Mouse (Mus musculus) hindbrain, postnatal 0 days (tissue): Measurements from ENCODE around the gene Otud5. TPM values are rescaled to one million over a fixed set of nuclear protein-coding genes. Genes with fewer than 3 reads are reported as not detected.
A peak's percentile ranks its signal among the peaks of the same experiment; 100 is the strongest.

ENCODE experiments used
- ATAC-seq: fragments of 200-750 bp; cut with Nextera tagmentation; 2 replicates; pipeline ENCODE4 v1.8.0; 2017; ENCODE audit warnings: mild to moderate bottlenecking, moderate TSS enrichment, moderate library complexity
- DNase-seq: peaks from one replicate; pipeline ENCODE4 v3.0.0-alpha.2; 2015; ENCODE audit warnings: low spot score
- H3K27ac ChIP-seq: fragments of 300-500 bp; sonication (generic); 2 replicates; pipeline ENCODE4 v1.5.1; 2014; ENCODE audit warnings: mild to moderate bottlenecking
- H3K27me3 ChIP-seq: fragments of 300-500 bp; sonication (generic); 2 replicates; pipeline ENCODE4 v1.6.1; 2014; ENCODE audit warnings: low read length, mixed read lengths; ENCODE audit not compliant: insufficient read depth
- H3K36me3 ChIP-seq: fragments of 300-500 bp; sonication (generic); 2 replicates; pipeline ENCODE4 v1.6.1; 2014; ENCODE audit warnings: low read length, mixed read lengths; ENCODE audit not compliant: insufficient read depth
- H3K4me1 ChIP-seq: fragments of 300-500 bp; sonication (generic); 2 replicates; pipeline ENCODE4 v1.6.1; 2014; ENCODE audit warnings: antibody characterized with exemption, low read length, mixed read lengths; ENCODE audit not compliant: insufficient read depth
- H3K4me2 ChIP-seq: fragments of 300-500 bp; sonication (generic); 2 replicates; pipeline ENCODE4 v1.6.1; 2014; ENCODE audit warnings: low read depth, mild to moderate bottlenecking, low read length, moderate library complexity, mixed read lengths
- H3K4me3 ChIP-seq: fragments of 300-500 bp; sonication (generic); 2 replicates; pipeline ENCODE4 v1.5.1; 2014; ENCODE audit warnings: low read length
- H3K9ac ChIP-seq: fragments of 300-500 bp; sonication (generic); replicated peaks from 2 replicates; pipeline ENCODE4 v1.6.1; 2014; ENCODE audit warnings: mild to moderate bottlenecking, low read length, moderate library complexity, mixed read lengths
- H3K9me3 ChIP-seq: fragments of 300-500 bp; sonication (generic); 2 replicates; pipeline ENCODE4 v1.6.1; 2016; ENCODE audit warnings: low read length, mixed read lengths
- CTCF ChIP-seq: IDR thresholded peaks from 2 replicates; pipeline ENCODE4 v1.5.1; 2016; ENCODE audit warnings: antibody characterized with exemption, control low read depth, low read depth
- WGBS: fragments of 180-500 bp; shearing (Covaris S2); extraction: QIAGEN DNeasy Blood & Tissue Kit; methylation state at CpG from one replicate; pipeline ENCODE4 v1.1.7; 2014; 5-methylcytosine and 5-hydroxymethylcytosine counted together
- polyA plus RNA-seq: library from polyadenylated mRNA; unstranded; fragments of >200 nt; fragmentation: Nextera tagmentation; extraction: Ambion mirVana; gene quantifications from 2 replicates; pipeline ENCODE4 v1.2.1, GENCODE M21; 2015
- total RNA-seq: library from RNA; depleted of rRNA; stranded (reverse); fragments of >200 nt; gene quantifications from 2 replicates; pipeline ENCODE4 v1.2.3, GENCODE M21; 2014

Gene Otud5
- total and polyA plus RNA-seq, 2 experiments from 2014 or later: 37.3 to 64.9 TPM

GRCm38 (mm10) chrX:7821865-7822779 is 19.0 kb upstream of the Otud5 start, which contains the start of gene Kcnd1:
TSS of gene Kcnd1 (plus strand) at chrX:7822289.
- Histone ChIP-seq H3K27me3 (no peaks in the 10 kb centered on the region), H3K4me3 (peak within 1 kb of the TSS; percentile 42), H3K9me3 (no peaks in the 10 kb centered on the region), H3K4me2 (peak within 1 kb of the TSS; percentile 58), H3K4me1 (no peaks in the 10 kb centered on the region), H3K36me3 (no peaks in the 10 kb centered on the region; the same call in 1 of the 2 replicates), H3K9ac (peak within 1 kb of the TSS; percentile 48), H3K27ac (no peak within 1 kb of the TSS)
- DNase-seq (peak; percentile 63), ATAC-seq (peak; percentile 84)
- 34% methylated on average over 24 of the region's 24 CpGs for WGBS
- no peak for TF ChIP-seq CTCF

GRCm38 (mm10) chrX:7837146-7837545 is 4.0 kb upstream of the Otud5 start:
- no peaks in the 10 kb centered on the region for H3K4me1 ChIP-seq
- no peak for TF ChIP-seq CTCF
- H3K27me3 ChIP-seq: no peaks in the 10 kb centered on the region
- 88% methylated on average over 1 of the region's 1 CpGs for WGBS
- DNase-seq (no peak), ATAC-seq (no peak)
- no peaks in the 10 kb centered on the region for H3K9me3 ChIP-seq
- H3K27ac ChIP-seq: no peak overlapping the region
- no peak overlapping the region for H3K4me2 ChIP-seq
- no peak overlapping the region for H3K4me3 ChIP-seq
- H3K9ac ChIP-seq: no peak overlapping the region
- no peaks in the 10 kb centered on the region for H3K36me3 ChIP-seq

GRCm38 (mm10) chrX:7840842-7841162 is 362 bp upstream of the Otud5 start:
- Histone ChIP-seq H3K4me2 (peak overlapping the region; percentile 42), H3K4me1 (no peaks in the 10 kb centered on the region), H3K27ac (peak overlapping the region; percentile 36; the same call in 1 of the 2 replicates), H3K9ac (no peak overlapping the region), H3K27me3 (no peaks in the 10 kb centered on the region), H3K4me3 (peak overlapping the region; percentile 64), H3K36me3 (no peaks in the 10 kb centered on the region), H3K9me3 (no peaks in the 10 kb centered on the region)
- TF ChIP-seq CTCF: no peak
- WGBS: 25% methylated on average over 7 of the region's 7 CpGs
- no peak for ATAC-seq
- no peak for DNase-seq

- DNase-seq (peak; percentile 2), ATAC-seq (no peak; the same call in 1 of the 2 replicates)
- WGBS: 40% methylated on average over 42 of the region's 42 CpGs
- TF ChIP-seq CTCF: no peak
- Histone ChIP-seq H3K27me3 (no peaks in the 10 kb centered on the region), H3K4me2 (peak overlapping the region; percentile 65), H3K9ac (peak overlapping the region; percentile 88), H3K4me3 (peak overlapping the region; percentile 64), H3K27ac (peak overlapping the region; percentile 90), H3K4me1 (no peaks in the 10 kb centered on the region), H3K9me3 (no peaks in the 10 kb centered on the region), H3K36me3 (no peaks in the 10 kb centered on the region)
Observed at GRCm38 (mm10) chrX:7842318-7842717, 1.2 kb downstream of the Otud5 start.

GRCm38 (mm10) chrX:7847845-7848244 is 6.7 kb downstream of the Otud5 start:
- ATAC-seq: peak; percentile 85
- WGBS: 51% methylated on average over 2 of the region's 2 CpGs

GRCm38 (mm10) chrX:7854578-7854977 is 13.4 kb downstream of the Otud5 start:
- WGBS: 37% methylated on average over 2 of the region's 2 CpGs
- no peak for ATAC-seq

More at GRCm38 (mm10) chrX:7847845-7848244, 6.7 kb downstream of the Otud5 start:
- Histone ChIP-seq H3K4me2 (no peak overlapping the region), H3K27ac (no peak overlapping the region), H3K27me3 (no peaks in the 10 kb centered on the region), H3K9me3 (no peaks in the 10 kb centered on the region), H3K36me3 (no peaks in the 10 kb centered on the region), H3K4me1 (no peaks in the 10 kb centered on the region), H3K4me3 (no peak overlapping the region), H3K9ac (no peak overlapping the region)
- no peak for TF ChIP-seq CTCF
- peak; percentile 65 for DNase-seq

More at GRCm38 (mm10) chrX:7854578-7854977, 13.4 kb downstream of the Otud5 start:
- H3K36me3 ChIP-seq: no peaks in the 10 kb centered on the region
- H3K4me1 ChIP-seq: no peaks in the 10 kb centered on the region
- no peak overlapping the region for H3K9ac ChIP-seq
- H3K9me3 ChIP-seq: no peaks in the 10 kb centered on the region
- H3K4me3 ChIP-seq: no peak overlapping the region
- no peaks in the 10 kb centered on the region for H3K27me3 ChIP-seq
- no peak overlapping the region for H3K4me2 ChIP-seq
- peak; percentile 63 for TF ChIP-seq CTCF
- DNase-seq: peak; percentile 60
- no peak overlapping the region for H3K27ac ChIP-seq
